Mouse (Mus musculus): Measurements from ENCODE around the gene Ttc33.

GRCm38 (mm10) chr15:5262874-5263504 lies 77.7 kb downstream of the Ttc33 start:
- TF ChIP-seq EP300 (optimal IDR thresholded peaks at IDR 0.05) (no peak), CTCF (IDR thresholded peaks at IDR 0.05; ENCODE audit: low read depth) (no peak)
